Mouse (Mus musculus) hindbrain, embryonic 10.5 days (tissue): Measurements from ENCODE around the gene Thoc7. TPM values are rescaled to one million over a fixed set of nuclear protein-coding genes. Genes with fewer than 3 reads are reported as not detected.

Experiments
- DNase-seq: peaks from one replicate; pipeline ENCODE4 v3.0.0-alpha.2; 2017; ENCODE audit warnings: low spot score
- H3K27ac ChIP-seq: fragments of 300-500 bp; sonication (generic); 2 replicates; pipeline ENCODE4 v1.5.1; 2016; ENCODE audit warnings: mild to moderate bottlenecking, moderate library complexity
- H3K27me3 ChIP-seq: fragments of 300-500 bp; sonication (generic); 2 replicates; pipeline ENCODE4 v1.6.1; 2016; ENCODE audit warnings: mild to moderate bottlenecking; ENCODE audit not compliant: poor library complexity, insufficient read depth, severe bottlenecking
- H3K36me3 ChIP-seq: fragments of 300-500 bp; sonication (generic); 2 replicates; pipeline ENCODE4 v1.6.1; 2016; ENCODE audit warnings: mild to moderate bottlenecking, moderate library complexity
- H3K4me1 ChIP-seq: fragments of 300-500 bp; sonication (generic); replicated peaks from 2 replicates; pipeline ENCODE4 v1.6.1; 2016; ENCODE audit warnings: mild to moderate bottlenecking
- H3K4me3 ChIP-seq: fragments of 300-500 bp; sonication (generic); 2 replicates; pipeline ENCODE4 v1.5.1; 2016; ENCODE audit warnings: mild to moderate bottlenecking, moderate library complexity
- H3K9me3 ChIP-seq: fragments of 300-500 bp; sonication (generic); 2 replicates; pipeline ENCODE4 v1.6.1; 2016; ENCODE audit warnings: mild to moderate bottlenecking, moderate library complexity
- WGBS: fragments of 180-500 bp; shearing (Covaris S2); methylation state at CpG from one replicate; pipeline ENCODE4 v1.1.7; 2016; 5-methylcytosine and 5-hydroxymethylcytosine counted together
- polyA plus RNA-seq: library from polyadenylated mRNA; unstranded; fragments of >200 nt; fragmentation: Nextera tagmentation; extraction: Ambion mirVana; gene quantifications from 2 replicates; pipeline ENCODE4 v1.2.1, GENCODE M21; 2016

Gene Thoc7
- 199 and 230 TPM in 2 replicates for polyA plus RNA-seq

- WGBS = 3% methylated on average over 56 of the region's 56 CpGs
These were observed at the start of gene Thoc7, which contains the start of gene Atxn7 for GRCm38 (mm10) chr14:13961401-13962112. Thoc7 (minus strand) TSS chr14:13961852. Atxn7 (plus strand) TSS chr14:13961440.

GRCm38 (mm10) chr14:14009712-14010111 is 48.1 kb upstream of the Thoc7 start:
- Histone ChIP-seq H3K4me1 (peaks cover 17% of the 10 kb centered on the region), H3K27ac (no peak overlapping the region), H3K36me3 (no peaks in the 10 kb centered on the region), H3K4me3 (no peak overlapping the region), H3K27me3 (no peaks in the 10 kb centered on the region), H3K9me3 (no peaks in the 10 kb centered on the region)
- DNase-seq = no peak
- WGBS = 73% methylated on average over 6 of the region's 6 CpGs

More at GRCm38 (mm10) chr14:13961401-13962112, at the start of gene Thoc7, which contains the start of gene Atxn7:
- DNase-seq = peak; percentile 66
- Histone ChIP-seq H3K4me1 (peaks cover 16% of the 10 kb centered on the region), H3K4me3 (peak within 1 kb of the TSS; percentile 90), H3K27ac (peak within 1 kb of the TSS; percentile 100), H3K9me3 (no peaks in the 10 kb centered on the region), H3K36me3 (peaks cover 6% of the 10 kb centered on the region), H3K27me3 (no peaks in the 10 kb centered on the region)

- Histone ChIP-seq H3K4me3 (no peak overlapping the region), H3K4me1 (no peaks in the 10 kb centered on the region), H3K27ac (no peak overlapping the region), H3K27me3 (no peaks in the 10 kb centered on the region), H3K9me3 (no peaks in the 10 kb centered on the region), H3K36me3 (no peaks in the 10 kb centered on the region)
- 93% methylated on average over 7 of the region's 7 CpGs for WGBS
- DNase-seq = no peak
These were observed 41.1 kb upstream of the Thoc7 start for GRCm38 (mm10) chr14:14002771-14003170.

- H3K27me3 ChIP-seq = no peaks in the 10 kb centered on the region
- no peak overlapping the region for H3K27ac ChIP-seq
- H3K4me3 ChIP-seq = no peak overlapping the region
- no peaks in the 10 kb centered on the region for H3K36me3 ChIP-seq
- H3K9me3 ChIP-seq = no peaks in the 10 kb centered on the region
- DNase-seq = no peak
- H3K4me1 ChIP-seq = no peaks in the 10 kb centered on the region
- WGBS = 85% methylated on average over 9 of the region's 9 CpGs
These were observed 33.8 kb upstream of the Thoc7 start for GRCm38 (mm10) chr14:13995206-13996097.

GRCm38 (mm10) chr14:13990741-13991140 is 29.1 kb upstream of the Thoc7 start:
- no peaks in the 10 kb centered on the region for H3K36me3 ChIP-seq
- DNase-seq = no peak
- no peaks in the 10 kb centered on the region for H3K9me3 ChIP-seq
- H3K4me1 ChIP-seq = no peaks in the 10 kb centered on the region
- H3K27me3 ChIP-seq = no peaks in the 10 kb centered on the region
- H3K4me3 ChIP-seq = no peak overlapping the region
- WGBS = 89% methylated on average over 3 of the region's 3 CpGs
- H3K27ac ChIP-seq = no peak overlapping the region

GRCm38 (mm10) chr14:13988397-13988796 is 26.7 kb upstream of the Thoc7 start:
- DNase-seq = no peak
- 68% methylated on average over 2 of the region's 2 CpGs for WGBS
- H3K4me1 ChIP-seq = no peaks in the 10 kb centered on the region

GRCm38 (mm10) chr14:13982174-13982573 is 20.5 kb upstream of the Thoc7 start:
- WGBS = 67% methylated on average over 2 of the region's 2 CpGs
- no peak for DNase-seq
- H3K27ac ChIP-seq = no peak overlapping the region

More at GRCm38 (mm10) chr14:13988397-13988796, 26.7 kb upstream of the Thoc7 start:
- no peak overlapping the region for H3K4me3 ChIP-seq
- no peaks in the 10 kb centered on the region for H3K36me3 ChIP-seq
- H3K27ac ChIP-seq = no peak overlapping the region
- no peaks in the 10 kb centered on the region for H3K27me3 ChIP-seq
- no peaks in the 10 kb centered on the region for H3K9me3 ChIP-seq

GRCm38 (mm10) chr14:13981286-13981685 is 19.6 kb upstream of the Thoc7 start:
- no peaks in the 10 kb centered on the region for H3K27me3 ChIP-seq
- H3K36me3 ChIP-seq = no peaks in the 10 kb centered on the region
- H3K9me3 ChIP-seq = no peaks in the 10 kb centered on the region
- no peak overlapping the region for H3K27ac ChIP-seq
- H3K4me1 ChIP-seq = no peaks in the 10 kb centered on the region
- DNase-seq = no peak
- WGBS = 39% methylated on average over 2 of the region's 2 CpGs
- no peak overlapping the region for H3K4me3 ChIP-seq

More at GRCm38 (mm10) chr14:13982174-13982573, 20.5 kb upstream of the Thoc7 start:
- Histone ChIP-seq H3K36me3 (no peaks in the 10 kb centered on the region), H3K4me1 (no peaks in the 10 kb centered on the region), H3K4me3 (no peak overlapping the region), H3K27me3 (no peaks in the 10 kb centered on the region), H3K9me3 (no peaks in the 10 kb centered on the region)

- no peak for DNase-seq
- 72% methylated on average over 1 of the region's 1 CpGs for WGBS
These were observed 15.8 kb upstream of the Thoc7 start for GRCm38 (mm10) chr14:13977498-13977897.

GRCm38 (mm10) chr14:13971644-13972234 is 10.1 kb upstream of the Thoc7 start:
- H3K36me3 ChIP-seq = no peaks in the 10 kb centered on the region
- H3K9me3 ChIP-seq = no peaks in the 10 kb centered on the region
- H3K27ac ChIP-seq = no peak overlapping the region
- 64% methylated on average over 6 of the region's 6 CpGs for WGBS
- DNase-seq = no peak
- H3K27me3 ChIP-seq = no peaks in the 10 kb centered on the region
- H3K4me1 ChIP-seq = no peaks in the 10 kb centered on the region
- H3K4me3 ChIP-seq = no peak overlapping the region

More at GRCm38 (mm10) chr14:13977498-13977897, 15.8 kb upstream of the Thoc7 start:
- H3K27me3 ChIP-seq = no peaks in the 10 kb centered on the region
- H3K36me3 ChIP-seq = no peaks in the 10 kb centered on the region
- no peak overlapping the region for H3K4me3 ChIP-seq
- no peak overlapping the region for H3K27ac ChIP-seq
- H3K4me1 ChIP-seq = no peaks in the 10 kb centered on the region
- no peaks in the 10 kb centered on the region for H3K9me3 ChIP-seq

GRCm38 (mm10) chr14:13970513-13970912 is 8.9 kb upstream of the Thoc7 start:
- 84% methylated on average over 3 of the region's 3 CpGs for WGBS
- Histone ChIP-seq H3K36me3 (no peaks in the 10 kb centered on the region), H3K27ac (no peak overlapping the region), H3K9me3 (no peaks in the 10 kb centered on the region), H3K27me3 (no peaks in the 10 kb centered on the region), H3K4me3 (no peak overlapping the region), H3K4me1 (no peaks in the 10 kb centered on the region)
- DNase-seq = no peak

- Histone ChIP-seq H3K4me1 (no peaks in the 10 kb centered on the region), H3K27me3 (no peaks in the 10 kb centered on the region), H3K36me3 (no peaks in the 10 kb centered on the region), H3K9me3 (no peaks in the 10 kb centered on the region), H3K27ac (no peak overlapping the region), H3K4me3 (no peak overlapping the region)
- 88% methylated on average over 5 of the region's 5 CpGs for WGBS
- no peak for DNase-seq
These were observed 6.8 kb upstream of the Thoc7 start for GRCm38 (mm10) chr14:13968476-13968875.
